Mouse (Mus musculus) embryonic facial prominence, embryonic 10.5 days (tissue): ENCODE results near the gene Helq. TPM values are rescaled to one million over a fixed set of nuclear protein-coding genes. Genes with fewer than 3 reads are reported as not detected.

Experiments
- DNase-seq: peaks from one replicate; pipeline ENCODE4 v3.0.0-alpha.2; 2017; ENCODE audit warnings: low spot score
- H3K27ac ChIP-seq: fragments of 300-500 bp; sonication (generic); replicated peaks from 2 replicates; pipeline ENCODE4 v1.5.1; 2016; ENCODE audit warnings: mild to moderate bottlenecking
- H3K27me3 ChIP-seq: fragments of 300-500 bp; sonication (generic); replicated peaks from 2 replicates; pipeline ENCODE4 v1.6.1; 2016; ENCODE audit warnings: low read depth, mild to moderate bottlenecking; ENCODE audit not compliant: poor library complexity, severe bottlenecking
- H3K36me3 ChIP-seq: fragments of 300-500 bp; sonication (generic); replicated peaks from 2 replicates; pipeline ENCODE4 v1.6.1; 2016; ENCODE audit warnings: mild to moderate bottlenecking, moderate library complexity
- H3K4me1 ChIP-seq: fragments of 300-500 bp; sonication (generic); 2 replicates; pipeline ENCODE4 v1.6.1; 2016
- H3K4me3 ChIP-seq: fragments of 300-500 bp; sonication (generic); 2 replicates; pipeline ENCODE4 v1.5.1; 2016; ENCODE audit warnings: mild to moderate bottlenecking, moderate library complexity
- H3K9me3 ChIP-seq: fragments of 300-500 bp; sonication (generic); 2 replicates; pipeline ENCODE4 v1.6.1; 2016; ENCODE audit warnings: mild to moderate bottlenecking
- WGBS: fragments of 180-500 bp; shearing (Covaris S2); methylation state at CpG from one replicate; pipeline ENCODE4 v1.1.7; 2016; 5-methylcytosine and 5-hydroxymethylcytosine counted together
- polyA plus RNA-seq: library from polyadenylated mRNA; unstranded; fragments of >200 nt; fragmentation: Nextera tagmentation; extraction: Ambion mirVana; gene quantifications from 2 replicates; pipeline ENCODE4 v1.2.1, GENCODE M21; 2016

The Helq gene
- polyA plus RNA-seq, 1 experiment from 2014 or later, result 25.4 TPM

GRCm38 (mm10) chr5:100825975-100826374, 27.6 kb upstream of the Helq start:
- DNase-seq, result no peak
- H3K36me3 ChIP-seq, result no peaks in the 10 kb centered on the region
- WGBS, result 16% methylated on average over 2 of the region's 2 CpGs
- H3K9me3 ChIP-seq, result no peaks in the 10 kb centered on the region
- H3K27ac ChIP-seq, result no peak overlapping the region
- no peaks in the 10 kb centered on the region for H3K27me3 ChIP-seq
- no peaks in the 10 kb centered on the region for H3K4me1 ChIP-seq
- H3K4me3 ChIP-seq, result no peak overlapping the region

- peaks cover 6% of the 10 kb centered on the region; the same call in 1 of the 2 replicates for H3K4me1 ChIP-seq
- WGBS, result 83% methylated on average over 7 of the region's 7 CpGs
- no peak overlapping the region for H3K4me3 ChIP-seq
- H3K27ac ChIP-seq, result no peak overlapping the region
- no peaks in the 10 kb centered on the region for H3K27me3 ChIP-seq
- H3K9me3 ChIP-seq, result no peaks in the 10 kb centered on the region
- no peak for DNase-seq
- H3K36me3 ChIP-seq, result peaks cover 3% of the 10 kb centered on the region
Observed at GRCm38 (mm10) chr5:100822826-100823225, 24.4 kb upstream of the Helq start.

- Histone ChIP-seq H3K9me3 (no peaks in the 10 kb centered on the region), H3K36me3 (peaks cover 17% of the 10 kb centered on the region), H3K27ac (no peak overlapping the region), H3K4me1 (peaks cover 6% of the 10 kb centered on the region; the same call in 1 of the 2 replicates), H3K4me3 (peak overlapping the region; percentile 93), H3K27me3 (no peaks in the 10 kb centered on the region)
- WGBS, result 81% methylated on average over 8 of the region's 8 CpGs
- no peak for DNase-seq
Observed at GRCm38 (mm10) chr5:100821375-100821774, 23.0 kb upstream of the Helq start.

- WGBS, result under 1% methylated on average over 63 of the region's 63 CpGs
- H3K4me3 ChIP-seq, result peak within 1 kb of the TSS; percentile 93
- no peaks in the 10 kb centered on the region for H3K27me3 ChIP-seq
- H3K27ac ChIP-seq, result peak within 1 kb of the TSS; percentile 98
- peaks cover 6% of the 10 kb centered on the region; the same call in 1 of the 2 replicates for H3K4me1 ChIP-seq
- peaks cover 24% of the 10 kb centered on the region for H3K36me3 ChIP-seq
- DNase-seq, result peak; percentile 90
- H3K9me3 ChIP-seq, result no peaks in the 10 kb centered on the region
Observed at GRCm38 (mm10) chr5:100820483-100821184, 22.2 kb upstream of the Helq start, which contains the start of gene Abraxas1. TSS of gene Abraxas1 (minus strand) at chr5:100820965.

- H3K27ac ChIP-seq, result peak overlapping the region; percentile 98
- peak overlapping the region; percentile 93 for H3K4me3 ChIP-seq
- 32% methylated on average over 16 of the region's 16 CpGs for WGBS
- no peaks in the 10 kb centered on the region for H3K9me3 ChIP-seq
- peaks cover 6% of the 10 kb centered on the region; the same call in 1 of the 2 replicates for H3K4me1 ChIP-seq
- DNase-seq, result no peak
- H3K27me3 ChIP-seq, result no peaks in the 10 kb centered on the region
- H3K36me3 ChIP-seq, result peaks cover 29% of the 10 kb centered on the region
Observed at GRCm38 (mm10) chr5:100819568-100820480, 21.4 kb upstream of the Helq start.

GRCm38 (mm10) chr5:100818341-100818740, 19.9 kb upstream of the Helq start:
- WGBS, result 74% methylated on average over 4 of the region's 4 CpGs
- Histone ChIP-seq H3K9me3 (no peaks in the 10 kb centered on the region), H3K4me3 (no peak overlapping the region), H3K27me3 (no peaks in the 10 kb centered on the region), H3K27ac (no peak overlapping the region), H3K4me1 (peaks cover 6% of the 10 kb centered on the region; the same call in 1 of the 2 replicates), H3K36me3 (peaks cover 43% of the 10 kb centered on the region)
- no peak for DNase-seq

GRCm38 (mm10) chr5:100794084-100794483, 4.3 kb downstream of the Helq start:
- Histone ChIP-seq H3K27me3 (no peaks in the 10 kb centered on the region), H3K36me3 (peaks cover 78% of the 10 kb centered on the region), H3K9me3 (no peaks in the 10 kb centered on the region), H3K4me3 (no peak overlapping the region), H3K27ac (no peak overlapping the region), H3K4me1 (peaks cover 11% of the 10 kb centered on the region)
- 82% methylated on average over 5 of the region's 5 CpGs for WGBS
- no peak for DNase-seq

GRCm38 (mm10) chr5:100792261-100792660, 6.1 kb downstream of the Helq start:
- Histone ChIP-seq H3K4me3 (no peak overlapping the region), H3K27ac (no peak overlapping the region), H3K36me3 (peaks cover 96% of the 10 kb centered on the region), H3K9me3 (no peaks in the 10 kb centered on the region), H3K4me1 (peaks cover 3% of the 10 kb centered on the region), H3K27me3 (no peaks in the 10 kb centered on the region)
- 91% methylated on average over 7 of the region's 7 CpGs for WGBS
- no peak for DNase-seq

- H3K36me3 ChIP-seq, result peaks cover 96% of the 10 kb centered on the region
Observed at GRCm38 (mm10) chr5:100787527-100787926, 10.9 kb downstream of the Helq start.

GRCm38 (mm10) chr5:100779002-100779401, 19.4 kb downstream of the Helq start:
- Histone ChIP-seq H3K9me3 (no peaks in the 10 kb centered on the region), H3K27ac (no peak overlapping the region), H3K27me3 (no peaks in the 10 kb centered on the region), H3K4me3 (no peak overlapping the region), H3K4me1 (no peaks in the 10 kb centered on the region), H3K36me3 (peaks cover 95% of the 10 kb centered on the region)
- 94% methylated on average over 13 of the region's 13 CpGs for WGBS
- DNase-seq, result no peak

More at GRCm38 (mm10) chr5:100787527-100787926, 10.9 kb downstream of the Helq start:
- no peak for DNase-seq
- Histone ChIP-seq H3K27me3 (no peaks in the 10 kb centered on the region), H3K4me3 (no peak overlapping the region), H3K27ac (no peak overlapping the region), H3K9me3 (no peaks in the 10 kb centered on the region), H3K4me1 (no peaks in the 10 kb centered on the region)
- WGBS, result 92% methylated on average over 9 of the region's 9 CpGs

- Histone ChIP-seq H3K36me3 (peaks cover 95% of the 10 kb centered on the region), H3K27ac (no peak overlapping the region), H3K27me3 (no peaks in the 10 kb centered on the region), H3K4me1 (no peaks in the 10 kb centered on the region), H3K9me3 (no peaks in the 10 kb centered on the region), H3K4me3 (no peak overlapping the region)
- no peak for DNase-seq
- 96% methylated on average over 5 of the region's 5 CpGs for WGBS
Observed at GRCm38 (mm10) chr5:100776900-100777299, 21.5 kb downstream of the Helq start.

- no peak overlapping the region for H3K4me3 ChIP-seq
- no peaks in the 10 kb centered on the region for H3K9me3 ChIP-seq
- H3K36me3 ChIP-seq, result peaks cover 95% of the 10 kb centered on the region
- DNase-seq, result no peak
- H3K27me3 ChIP-seq, result no peaks in the 10 kb centered on the region
- WGBS, result 92% methylated on average over 13 of the region's 13 CpGs
- no peak overlapping the region for H3K27ac ChIP-seq
- no peaks in the 10 kb centered on the region for H3K4me1 ChIP-seq
Observed at GRCm38 (mm10) chr5:100775778-100776404, 22.5 kb downstream of the Helq start.
